Mouse (Mus musculus): ENCODE measurements around the gene Teddm1b. TPM values are rescaled to one million over a fixed set of nuclear protein-coding genes. Genes with fewer than 3 reads are reported as not detected.
"Not testable (repeated sequence)": the region's sequence is repeated elsewhere in the genome, so short reads cannot be mapped to it uniquely, and the experiment has no call there.

Gene Teddm1b
- polyA plus RNA-seq, 2 experiments = 0.22 TPM; not detected in 1

- TF ChIP-seq POLR2A (IDR thresholded peaks at IDR 0.05; ENCODE audit: borderline replicate concordance, extremely low read depth, insufficient read depth, insufficient read length) = no peak
- Histone ChIP-seq H3K27me3 (ENCODE audit: control insufficient read depth, insufficient read depth, low read length) (no peaks in the 10 kb centered on the region), H3K4me3 (replicated peaks; ENCODE audit: low read length) (no peak overlapping the region), H3K4me2 (replicated peaks; ENCODE audit: low read depth, low read length, severe bottlenecking) (no peak overlapping the region), H3K4me1 (ENCODE audit: control insufficient read depth, insufficient read depth, low read length) (no peaks in the 10 kb centered on the region), H3K9ac (ENCODE audit: low read depth, low read length, severe bottlenecking) (no peak overlapping the region), H3K27ac (replicated peaks; ENCODE audit: low read depth, low read length) (no peak overlapping the region), H3K36me3 (ENCODE audit: control insufficient read depth, insufficient read depth, low read length) (no peaks in the 10 kb centered on the region), H3K9me3 (ENCODE audit: control insufficient read depth, low read length) (no peaks in the 10 kb centered on the region)
- ATAC-seq (ENCODE audit: low FRiP score, low read depth) = no peak
- WGBS = 88% methylated on average over 7 of the region's 7 CpGs
- DNase-seq (ENCODE audit: low spot score) = no peak
Measured at GRCm38 (mm10) chr1:153846420-153846819, 27.7 kb upstream of the Teddm1b start.

- H3K27me3 ChIP-seq (ENCODE audit: control insufficient read depth, insufficient read depth, low read length) = no peaks in the 10 kb centered on the region
- H3K36me3 ChIP-seq (ENCODE audit: control insufficient read depth, insufficient read depth, low read length) = no peaks in the 10 kb centered on the region
- ATAC-seq (ENCODE audit: low FRiP score, low read depth) (no peak), DNase-seq (ENCODE audit: low spot score) (peak; percentile 55)
- H3K27ac ChIP-seq (replicated peaks; ENCODE audit: low read depth, low read length) = no peak overlapping the region
- TF ChIP-seq POLR2A (IDR thresholded peaks at IDR 0.05; ENCODE audit: borderline replicate concordance, extremely low read depth, insufficient read depth, insufficient read length) = no peak
- H3K4me1 ChIP-seq (ENCODE audit: control insufficient read depth, insufficient read depth, low read length) = no peaks in the 10 kb centered on the region
- WGBS = 33% methylated on average over 6 of the region's 6 CpGs
- H3K4me3 ChIP-seq (replicated peaks; ENCODE audit: low read length) = no peak overlapping the region
- H3K9ac ChIP-seq (ENCODE audit: low read depth, low read length, severe bottlenecking) = no peak overlapping the region
- no peak overlapping the region for H3K4me2 ChIP-seq (replicated peaks; ENCODE audit: low read depth, low read length, severe bottlenecking)
- H3K9me3 ChIP-seq (ENCODE audit: control insufficient read depth, low read length) = no peaks in the 10 kb centered on the region
Measured at GRCm38 (mm10) chr1:153846867-153847266, 27.3 kb upstream of the Teddm1b start.

GRCm38 (mm10) chr1:153852696-153853095, 21.4 kb upstream of the Teddm1b start:
- not testable (repeated sequence) for H3K4me1 ChIP-seq (ENCODE audit: control insufficient read depth, insufficient read depth, low read length); ATAC-seq (ENCODE audit: low FRiP score, low read depth); H3K36me3 ChIP-seq (ENCODE audit: control insufficient read depth, insufficient read depth, low read length); H3K4me3 ChIP-seq (replicated peaks; ENCODE audit: low read length); H3K27ac ChIP-seq (replicated peaks; ENCODE audit: low read depth, low read length); H3K9ac ChIP-seq (ENCODE audit: low read depth, low read length, severe bottlenecking); H3K9me3 ChIP-seq (ENCODE audit: control insufficient read depth, low read length); H3K4me2 ChIP-seq (replicated peaks; ENCODE audit: low read depth, low read length, severe bottlenecking); DNase-seq (ENCODE audit: low spot score); H3K27me3 ChIP-seq (ENCODE audit: control insufficient read depth, insufficient read depth, low read length)
- WGBS = 83% methylated on average over 7 of the region's 7 CpGs

- H3K9me3 ChIP-seq (ENCODE audit: control insufficient read depth, low read length) = no peaks in the 10 kb centered on the region
- H3K36me3 ChIP-seq (ENCODE audit: control insufficient read depth, insufficient read depth, low read length) = no peaks in the 10 kb centered on the region
- H3K4me2 ChIP-seq (replicated peaks; ENCODE audit: low read depth, low read length, severe bottlenecking) = no peak overlapping the region
- DNase-seq (ENCODE audit: low spot score) (peak; percentile 5), ATAC-seq (ENCODE audit: low FRiP score, low read depth) (no peak)
- no peak overlapping the region for H3K4me3 ChIP-seq (replicated peaks; ENCODE audit: low read length)
- 62% methylated on average over 8 of the region's 8 CpGs for WGBS
- H3K9ac ChIP-seq (ENCODE audit: low read depth, low read length, severe bottlenecking) = no peak overlapping the region
- H3K27ac ChIP-seq (replicated peaks; ENCODE audit: low read depth, low read length) = no peak overlapping the region
- H3K27me3 ChIP-seq (ENCODE audit: control insufficient read depth, insufficient read depth, low read length) = no peaks in the 10 kb centered on the region
- no peaks in the 10 kb centered on the region for H3K4me1 ChIP-seq (ENCODE audit: control insufficient read depth, insufficient read depth, low read length)
- TF ChIP-seq POLR2A (IDR thresholded peaks at IDR 0.05; ENCODE audit: borderline replicate concordance, extremely low read depth, insufficient read depth, insufficient read length) = no peak
Measured at GRCm38 (mm10) chr1:153855946-153856345, 18.2 kb upstream of the Teddm1b start.

- 95% methylated on average over 17 of the region's 17 CpGs for whole genome bisulfite sequencing
- not testable (repeated sequence) for ATAC-seq (ENCODE audit: low FRiP score, low read depth); H3K4me3 ChIP-seq (replicated peaks; ENCODE audit: low read length); H3K27me3 ChIP-seq (ENCODE audit: control insufficient read depth, insufficient read depth, low read length); H3K4me1 ChIP-seq (ENCODE audit: control insufficient read depth, insufficient read depth, low read length); H3K36me3 ChIP-seq (ENCODE audit: control insufficient read depth, insufficient read depth, low read length); DNase-seq (ENCODE audit: low spot score); H3K4me2 ChIP-seq (replicated peaks; ENCODE audit: low read depth, low read length, severe bottlenecking); H3K27ac ChIP-seq (replicated peaks; ENCODE audit: low read depth, low read length); H3K9me3 ChIP-seq (ENCODE audit: control insufficient read depth, low read length); H3K9ac ChIP-seq (ENCODE audit: low read depth, low read length, severe bottlenecking)
Measured at GRCm38 (mm10) chr1:153880391-153880790, 6.2 kb downstream of the Teddm1b start.

- no peak overlapping the region for H3K9ac ChIP-seq (ENCODE audit: low read depth, low read length, severe bottlenecking)
- WGBS = 19% methylated on average over 17 of the region's 17 CpGs
- H3K36me3 ChIP-seq (ENCODE audit: control insufficient read depth, insufficient read depth, low read length) = no peaks in the 10 kb centered on the region
- no peak overlapping the region for H3K4me3 ChIP-seq (replicated peaks; ENCODE audit: low read length)
- H3K4me1 ChIP-seq (ENCODE audit: control insufficient read depth, insufficient read depth, low read length) = no peaks in the 10 kb centered on the region
- H3K27ac ChIP-seq (replicated peaks; ENCODE audit: low read depth, low read length) = no peak overlapping the region
- no peaks in the 10 kb centered on the region for H3K27me3 ChIP-seq (ENCODE audit: control insufficient read depth, insufficient read depth, low read length)
- ATAC-seq (ENCODE audit: low FRiP score, low read depth) = no peak
- H3K9me3 ChIP-seq (ENCODE audit: control insufficient read depth, low read length) = no peaks in the 10 kb centered on the region
- no peak overlapping the region for H3K4me2 ChIP-seq (replicated peaks; ENCODE audit: low read depth, low read length, severe bottlenecking)
- TF ChIP-seq POLR2A (IDR thresholded peaks at IDR 0.05; ENCODE audit: borderline replicate concordance, extremely low read depth, insufficient read depth, insufficient read length) = no peak
- no peak for DNase-seq (ENCODE audit: low spot score)
Measured at GRCm38 (mm10) chr1:153886024-153886633, 12.0 kb downstream of the Teddm1b start.

All from limb, embryonic 14.5 days (tissue).